Mouse (Mus musculus) megakaryocyte, adult 5-6 weeks (primary cell): ENCODE measurements at regions not wholly inside any gene's neighbourhood (a gene's known extent, or its start where the extent isn't known, plus 50 kb on each side); places are given as distances from the start of the nearest gene placed in this dataset.
"Not testable (repeated sequence)": the region's sequence is repeated elsewhere in the genome, so short reads cannot be mapped to it uniquely, and the experiment has no call there.

Experiments used
- ATAC-seq: 2 replicates; pipeline ENCODE4 v1.8.0; 2016; ENCODE audit warnings: mild to moderate bottlenecking, inconsistent platforms; ENCODE audit not compliant: poor library complexity, severe bottlenecking

DNA sequence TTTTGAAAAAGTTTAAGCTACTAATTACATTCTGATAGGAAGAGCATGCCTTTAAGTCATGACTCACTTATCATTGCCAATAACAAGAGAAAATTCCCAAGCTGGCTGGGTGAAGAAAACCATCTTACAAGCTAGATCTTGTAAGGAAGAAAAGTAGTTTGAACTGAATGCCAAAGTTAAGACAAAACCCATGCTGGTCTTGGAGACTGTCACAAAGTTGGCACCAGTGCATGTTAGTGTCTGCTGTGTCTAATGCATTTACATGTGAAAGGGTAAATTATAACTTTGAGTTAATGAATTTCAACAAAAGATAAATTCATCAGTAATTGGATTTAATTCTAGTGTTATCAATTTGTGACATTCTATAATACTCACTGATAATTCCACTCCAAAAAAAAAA, 533.6 kb upstream of the Fam241a start:
- no peak for ATAC-seq

- no peak for ATAC-seq
Observed at GRCm38 (mm10) chr3:128415568-128415967, 519.4 kb upstream of the Fam241a start.

GRCm38 (mm10) chr3:128413481-128413880, 517.4 kb upstream of the Fam241a start:
- no peak for ATAC-seq

GRCm38 (mm10) chr3:128412157-128412556, 516.0 kb upstream of the Fam241a start:
- ATAC-seq: no peak

- no peak for ATAC-seq
Observed at GRCm38 (mm10) chr3:128394805-128395204, 498.7 kb upstream of the Fam241a start.

DNA sequence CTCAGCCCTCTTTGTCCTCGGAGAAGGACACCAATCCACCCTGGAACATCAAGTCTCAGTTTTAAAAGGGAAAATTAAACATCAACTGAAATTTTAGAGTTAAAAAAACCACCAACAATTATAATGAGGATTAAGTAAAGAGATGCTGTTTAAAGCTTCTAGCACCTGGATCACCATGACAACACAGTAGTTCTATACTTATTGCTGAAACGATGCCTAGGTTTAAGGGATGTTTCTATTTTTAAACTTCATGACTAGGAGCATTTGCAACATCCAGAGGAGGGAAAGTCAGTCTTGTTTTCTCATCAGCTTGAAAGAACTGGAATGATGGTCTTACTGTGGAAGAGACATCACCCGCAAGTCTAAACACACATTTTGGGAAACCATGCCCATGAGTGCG, 484.5 kb upstream of the Fam241a start:
- no peak for ATAC-seq

- no peak for ATAC-seq
Observed at GRCm38 (mm10) chr3:128369521-128370127, 473.5 kb upstream of the Fam241a start.

GRCm38 (mm10) chr3:128362310-128362709, 466.2 kb upstream of the Fam241a start:
- ATAC-seq: no peak

DNA sequence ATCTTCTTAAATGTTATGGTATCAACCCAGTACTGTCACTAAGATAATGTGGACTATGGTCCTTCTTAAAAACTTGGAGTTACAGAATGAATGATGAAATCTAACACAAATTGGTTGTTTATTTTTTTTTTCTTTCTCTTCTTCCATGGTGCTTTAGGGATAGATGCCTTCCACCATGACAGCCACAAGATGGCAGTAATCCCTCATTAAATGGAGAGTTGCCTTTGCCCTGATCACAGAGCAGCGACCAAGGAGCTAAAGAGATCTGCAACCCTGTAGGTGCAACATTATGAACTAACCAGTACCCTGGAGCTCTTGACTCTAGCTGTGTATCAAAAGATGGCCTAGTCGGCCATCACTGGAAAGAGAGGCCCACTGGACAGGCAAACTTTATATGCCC, 453.0 kb upstream of the Fam241a start:
- ATAC-seq: not testable (repeated sequence)

DNA sequence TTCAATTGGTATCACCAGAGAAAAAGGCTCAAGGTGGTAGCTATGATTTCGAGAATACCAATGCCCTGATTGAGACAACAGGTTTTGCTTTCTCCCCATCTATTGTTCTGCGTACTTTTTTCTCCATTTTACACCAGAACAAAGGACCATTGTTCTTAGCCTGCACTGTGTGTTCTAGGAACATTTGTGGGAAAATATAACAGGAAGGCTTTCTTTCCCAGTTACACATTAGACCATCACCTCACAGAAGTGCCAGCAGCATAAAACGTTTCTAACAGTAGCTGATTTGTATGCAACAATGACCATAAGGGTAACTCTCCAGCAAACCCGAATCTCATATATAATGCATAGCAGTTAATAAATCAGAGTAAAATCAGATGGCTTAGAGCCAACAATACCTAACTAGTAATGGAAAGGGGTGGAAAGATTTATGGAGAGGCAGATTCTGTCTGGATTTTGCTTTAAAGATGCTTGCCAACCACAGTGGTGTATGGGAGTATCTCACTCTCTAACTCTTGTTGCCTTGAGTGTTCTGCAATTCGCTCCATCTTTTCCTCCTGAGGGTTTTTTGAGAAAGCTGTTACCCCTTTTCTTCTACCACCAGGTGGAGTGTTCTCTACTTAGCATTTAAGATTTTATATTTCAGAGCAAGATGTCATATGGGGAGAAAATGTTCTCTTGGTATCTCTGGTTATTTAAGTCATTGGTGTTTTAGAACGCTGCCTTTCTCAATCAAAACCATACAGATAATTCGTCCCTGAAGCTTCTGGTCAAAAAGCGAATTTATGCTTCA, 451.9 kb upstream of the Fam241a start:
- no peak for ATAC-seq

DNA sequence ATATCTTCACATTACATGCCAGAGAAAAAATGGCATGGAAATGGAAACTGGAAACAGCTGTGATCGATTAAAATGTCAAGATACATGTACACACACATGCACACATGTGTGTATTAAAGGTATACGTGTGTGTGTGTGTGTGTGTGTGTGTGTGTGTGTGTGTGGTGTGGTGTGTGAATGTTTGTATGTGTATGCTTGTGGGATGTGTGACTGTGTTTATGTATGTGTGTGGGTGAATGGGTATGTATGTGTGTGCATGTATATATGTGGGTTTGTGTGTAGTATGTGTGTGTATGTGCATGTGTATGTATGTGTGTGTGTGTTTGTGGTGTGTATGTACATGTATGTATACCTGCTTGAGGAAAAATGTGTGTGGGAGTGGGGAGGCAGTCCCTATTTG, 441.4 kb upstream of the Fam241a start:
- ATAC-seq: no peak

GRCm38 (mm10) chr3:128337031-128337430, 440.9 kb upstream of the Fam241a start:
- peak; percentile 63 for ATAC-seq

DNA sequence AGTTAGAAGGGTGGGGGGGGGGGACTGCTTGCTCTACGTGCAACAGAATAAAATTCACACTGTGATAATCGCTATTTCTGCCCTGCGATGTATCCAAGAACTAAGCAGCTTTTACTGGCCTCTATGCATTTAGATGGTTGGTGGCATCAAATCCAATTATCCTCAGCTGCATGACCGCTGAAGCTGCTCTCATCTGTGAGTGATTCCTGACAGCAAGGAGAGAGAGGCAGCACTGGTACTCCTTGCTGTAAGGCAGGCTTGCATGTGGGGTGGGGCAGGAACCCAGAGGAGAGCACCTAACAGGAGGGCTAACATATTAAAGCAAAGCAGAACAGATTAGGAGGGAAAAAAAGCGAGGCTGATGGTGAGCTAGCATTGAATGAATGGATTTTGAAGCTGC, 431.6 kb upstream of the Fam241a start:
- ATAC-seq: no peak

- no peak for ATAC-seq
Observed at GRCm38 (mm10) chr3:128301312-128301711, 405.2 kb upstream of the Fam241a start.

DNA sequence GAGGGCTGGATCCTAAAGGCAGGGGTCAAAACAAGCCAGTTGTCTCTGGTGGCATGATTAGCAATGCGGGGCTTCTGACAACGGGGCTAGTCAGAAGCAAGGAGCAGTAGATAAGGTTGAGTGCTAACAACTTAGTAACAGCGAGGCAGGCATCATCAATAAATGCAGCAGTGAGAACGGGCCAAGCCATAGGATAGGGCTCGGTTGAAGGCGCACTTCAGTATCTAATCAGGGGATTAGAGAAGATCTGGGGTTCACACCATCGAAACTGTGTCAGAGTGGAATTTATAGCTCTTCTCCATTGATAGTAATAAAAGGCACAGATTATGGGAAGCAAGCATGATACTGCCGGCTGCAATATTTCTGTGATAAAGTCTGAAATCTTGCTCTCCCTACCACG, 402.0 kb upstream of the Fam241a start:
- no peak for ATAC-seq

DNA sequence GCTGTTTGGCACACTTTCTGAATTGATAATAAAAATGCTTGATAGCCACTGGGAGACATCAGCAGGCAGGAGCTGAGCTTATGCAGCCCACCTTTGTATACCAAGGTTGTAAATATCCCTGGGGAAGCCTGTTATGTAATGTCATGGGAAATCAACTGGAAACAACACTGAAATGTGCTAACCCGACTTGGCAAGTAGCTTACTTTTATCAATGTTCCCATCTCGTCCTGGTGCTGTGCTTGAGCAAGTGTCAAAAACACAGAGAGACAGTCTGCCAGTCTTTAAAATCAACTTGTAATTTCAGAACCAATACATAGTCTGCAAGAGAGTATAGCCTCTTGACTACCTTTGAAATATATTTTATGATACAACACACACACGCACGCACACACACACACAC, 391.7 kb upstream of the Fam241a start:
- no peak for ATAC-seq

DNA sequence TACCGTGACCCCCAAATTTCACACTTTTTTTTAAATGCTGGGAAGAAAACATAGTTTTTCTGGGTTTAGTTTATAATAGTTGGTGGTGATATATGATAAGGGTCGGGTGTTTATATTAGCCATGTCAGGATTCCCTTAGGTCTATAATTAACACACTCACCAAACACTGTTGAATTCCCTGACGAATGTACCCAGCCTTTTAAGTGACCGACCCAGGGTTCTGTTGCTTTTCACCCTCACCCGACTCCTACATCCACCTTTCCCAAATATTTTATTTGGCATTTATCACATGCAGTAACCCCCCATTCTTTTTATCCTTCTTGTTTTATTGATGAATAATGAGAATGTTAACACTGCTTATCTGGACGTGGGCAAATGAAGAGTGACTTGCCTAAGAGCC, 389.1 kb upstream of the Fam241a start:
- ATAC-seq: no peak

GRCm38 (mm10) chr3:128280626-128281025, 384.5 kb upstream of the Fam241a start:
- no peak for ATAC-seq

DNA sequence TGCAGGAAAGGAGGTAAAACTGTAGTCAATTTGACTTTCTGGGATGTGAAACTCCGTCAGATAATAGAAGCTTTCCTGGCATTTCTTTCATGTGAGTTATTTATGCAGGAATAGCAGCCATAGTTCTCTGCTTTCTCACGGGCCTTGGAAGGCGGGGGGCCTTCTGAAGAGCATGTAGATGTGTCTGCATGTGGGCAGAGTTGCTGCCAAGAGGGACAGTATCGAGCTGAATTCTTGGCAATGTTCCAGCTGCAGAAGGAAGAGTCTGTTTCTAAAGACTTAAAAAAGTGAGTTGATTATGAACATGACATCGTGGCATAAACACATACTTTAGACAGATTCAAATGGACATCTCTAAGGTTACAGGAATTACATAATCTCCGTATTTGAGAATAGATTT, 374.5 kb upstream of the Fam241a start:
- no peak for ATAC-seq

GRCm38 (mm10) chr3:128261208-128261607, 365.1 kb upstream of the Fam241a start:
- no peak for ATAC-seq

- no peak for ATAC-seq
Observed at GRCm38 (mm10) chr3:128247816-128248215, 351.7 kb upstream of the Fam241a start.

DNA sequence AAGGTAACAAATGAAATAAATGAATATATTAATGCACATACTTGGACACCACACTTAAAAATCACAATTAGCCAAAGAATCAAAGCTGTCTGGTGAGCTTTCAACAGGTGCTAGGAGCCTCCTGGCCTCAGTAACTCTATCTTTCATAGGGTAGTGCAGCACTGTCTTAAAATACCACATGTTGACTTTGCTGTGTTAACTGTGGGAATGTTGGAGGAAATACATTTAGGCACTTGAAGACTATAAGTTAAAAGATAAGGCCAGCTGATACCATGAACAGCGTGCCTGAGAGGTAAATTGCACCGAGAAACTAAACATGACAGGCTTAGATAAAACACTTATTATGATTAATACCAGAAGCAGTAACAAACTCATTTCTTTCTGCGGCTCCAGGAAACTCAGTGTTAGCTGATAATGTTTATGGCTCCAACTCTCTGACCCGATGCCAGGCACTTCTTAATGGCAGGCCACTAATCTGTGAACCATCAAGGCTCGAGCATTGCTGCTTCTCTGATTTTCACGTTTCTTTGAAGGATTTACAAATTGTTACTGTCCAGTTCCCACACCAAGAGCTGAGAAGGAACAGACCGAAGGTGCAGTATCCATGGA, 343.8 kb upstream of the Fam241a start:
- no peak for ATAC-seq
